Mouse (Mus musculus) cerebellum, postnatal 4 days (tissue): ENCODE results near the gene Ctnna3.
A peak's percentile ranks its signal among the peaks of the same experiment; 100 is the strongest.

ENCODE experiments used
- DNase-seq, 2 experiments: peaks; one replicate each; pipeline ENCODE4 v3.0.0; 2022; ENCODE audit warnings: low spot score in 2 of 2, mixed read lengths in 1 of 2

Gene Ctnna3

DNA sequence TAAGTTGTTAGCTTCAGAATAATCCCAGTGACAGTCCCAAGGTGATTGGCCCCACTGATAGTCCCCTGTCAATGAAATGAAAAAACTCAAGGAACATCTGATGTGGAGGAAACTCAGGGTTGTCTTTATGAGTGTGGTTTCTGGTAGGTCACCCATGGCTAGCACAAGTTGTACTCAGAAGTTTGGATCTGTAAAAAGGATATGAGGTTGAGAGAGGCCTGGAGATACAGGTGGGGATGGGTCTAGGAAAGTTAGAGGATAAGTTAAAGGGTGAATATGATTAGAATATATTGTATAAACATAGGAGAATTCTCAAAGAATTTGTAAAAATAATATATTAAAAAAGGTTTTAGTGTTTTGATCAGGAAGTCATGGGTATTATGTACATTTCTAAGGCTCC is 497.4 kb downstream of the Ctnna3 start, which contains the start of gene Gm10118:
Gm10118 (minus strand) TSS at position 101 of the 400 bp plus-strand sequence.
- DNase-seq: no peak

DNA sequence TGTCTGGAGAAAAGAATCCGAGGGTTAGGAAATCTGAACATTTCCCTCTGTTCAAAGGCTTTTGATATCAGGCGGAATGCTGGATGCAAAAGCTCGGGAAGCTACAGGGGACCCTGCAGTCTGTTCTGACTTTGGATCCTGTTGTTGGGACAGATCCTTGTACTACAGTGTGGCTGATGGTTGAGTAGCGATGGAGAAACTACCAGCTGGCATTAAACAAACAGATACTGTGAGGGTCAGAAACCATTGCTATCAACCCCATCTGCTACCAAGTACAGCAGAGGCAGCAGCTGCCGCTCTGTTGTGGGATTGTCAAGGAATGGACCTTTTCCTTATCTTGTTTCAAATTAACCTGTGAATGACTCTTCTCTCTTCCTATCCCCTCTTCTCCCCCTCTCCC is 504.0 kb downstream of the Ctnna3 start:
- DNase-seq: peak in 1 of 2 experiments; percentile 3

DNA sequence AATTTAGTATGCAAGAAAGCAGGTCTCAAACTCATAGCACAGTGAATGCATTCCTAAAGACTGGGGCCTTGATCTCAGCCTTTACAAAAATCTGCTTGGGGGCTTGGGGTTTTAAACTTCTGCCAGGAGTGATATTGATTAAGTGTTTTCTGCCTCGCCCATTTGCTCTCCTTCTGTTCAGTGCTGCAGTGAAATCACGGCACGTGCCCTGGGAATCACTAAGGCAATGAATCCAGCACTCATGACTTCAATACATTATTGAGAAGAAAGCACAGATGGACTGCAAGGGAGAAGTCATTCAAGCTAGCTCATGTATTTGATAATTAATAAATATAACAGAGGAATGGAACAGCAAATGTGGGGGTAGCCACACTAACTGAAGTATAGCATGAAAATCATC is 515.6 kb downstream of the Ctnna3 start:
- no peak for DNase-seq

DNA sequence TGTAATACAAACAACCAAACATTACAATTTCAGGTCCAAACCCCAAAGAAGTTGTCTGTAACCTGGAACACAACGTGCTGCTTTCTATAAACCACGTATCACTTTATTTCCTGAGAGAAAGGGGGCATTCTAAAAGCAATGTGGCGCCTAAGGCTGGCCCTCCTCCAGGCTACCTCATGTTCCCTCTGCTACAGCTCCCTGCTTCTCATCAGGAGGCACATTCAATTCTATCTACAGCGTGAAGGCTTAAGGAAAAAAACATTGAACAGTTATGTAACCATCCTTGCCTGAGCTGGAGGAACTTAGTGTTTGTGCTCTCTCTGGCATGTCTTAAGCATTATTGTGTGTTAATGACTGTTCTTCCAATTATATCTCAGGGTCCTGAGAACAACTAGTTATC is 517.4 kb downstream of the Ctnna3 start:
- DNase-seq: no peak

DNA sequence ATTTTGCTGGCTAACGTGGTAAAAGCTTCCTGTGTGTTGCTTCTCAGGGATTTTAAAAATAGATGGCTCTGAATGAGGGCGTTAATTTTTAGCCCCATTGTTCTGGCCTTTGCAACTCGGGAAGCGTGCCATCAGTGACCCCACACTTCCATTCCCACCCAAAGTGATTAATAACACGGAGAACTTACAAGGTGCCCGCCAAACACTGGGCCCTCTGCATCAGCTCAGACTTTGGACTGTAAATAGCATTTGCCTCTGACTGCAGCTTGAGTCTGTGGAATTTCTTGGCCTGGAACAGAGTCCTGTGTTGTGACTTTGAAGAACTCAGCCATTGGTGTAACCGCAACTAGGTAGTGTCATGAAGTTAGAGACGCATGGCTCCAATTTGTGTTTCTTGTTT is 521.0 kb downstream of the Ctnna3 start:
- no peak for DNase-seq

DNA sequence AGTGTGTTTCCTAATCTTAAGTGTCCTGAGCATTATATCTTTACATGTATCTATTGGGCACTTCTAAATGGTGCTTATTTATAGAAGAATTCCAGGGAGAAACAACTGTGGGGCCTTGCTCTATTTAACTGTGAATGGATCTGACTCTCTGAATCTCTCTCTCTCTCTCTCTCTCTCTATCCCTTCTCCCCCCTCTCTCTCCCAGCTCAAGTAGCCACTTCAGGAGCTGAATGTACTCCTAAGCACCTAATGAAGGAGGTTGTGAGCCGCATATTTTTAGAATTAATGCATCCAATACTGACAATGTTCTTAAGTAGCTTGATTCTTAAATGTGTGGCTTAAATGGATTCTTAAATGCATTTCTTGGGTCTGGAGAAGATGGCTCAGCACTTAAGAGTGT is 521.6 kb downstream of the Ctnna3 start:
- DNase-seq: no peak

DNA sequence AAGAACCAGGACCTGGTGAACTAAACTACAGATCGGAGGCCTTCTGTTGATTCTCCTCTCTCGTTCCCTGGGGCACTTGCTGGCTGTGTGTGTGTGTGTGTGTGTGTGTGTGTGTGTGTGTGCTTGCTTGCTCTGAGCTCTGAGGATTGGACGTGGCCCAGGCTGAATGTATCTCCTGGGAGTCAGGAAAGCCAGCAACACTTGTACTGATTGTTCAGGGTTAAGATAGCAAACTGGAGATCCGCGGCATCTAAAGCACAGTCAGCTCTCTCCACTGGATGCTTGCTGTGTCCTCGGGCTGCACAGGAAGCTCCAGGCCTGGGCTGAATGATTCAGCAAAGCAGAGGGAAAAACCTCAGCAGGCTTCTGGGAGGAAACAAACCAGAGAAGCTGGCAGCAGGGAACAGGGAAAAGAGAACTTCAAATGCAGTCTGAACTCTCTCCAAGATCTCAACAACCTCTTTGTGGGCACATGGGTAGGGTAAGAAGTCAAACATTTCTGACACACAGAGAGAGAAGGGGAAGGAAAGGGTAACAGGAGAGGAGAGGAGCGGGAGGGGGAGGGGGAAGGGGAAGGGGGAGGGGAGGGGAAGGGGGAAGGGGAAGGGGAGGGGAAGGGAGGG is 524.5 kb downstream of the Ctnna3 start:
- peak in 1 of 2 experiments; percentile 34 for DNase-seq

DNA sequence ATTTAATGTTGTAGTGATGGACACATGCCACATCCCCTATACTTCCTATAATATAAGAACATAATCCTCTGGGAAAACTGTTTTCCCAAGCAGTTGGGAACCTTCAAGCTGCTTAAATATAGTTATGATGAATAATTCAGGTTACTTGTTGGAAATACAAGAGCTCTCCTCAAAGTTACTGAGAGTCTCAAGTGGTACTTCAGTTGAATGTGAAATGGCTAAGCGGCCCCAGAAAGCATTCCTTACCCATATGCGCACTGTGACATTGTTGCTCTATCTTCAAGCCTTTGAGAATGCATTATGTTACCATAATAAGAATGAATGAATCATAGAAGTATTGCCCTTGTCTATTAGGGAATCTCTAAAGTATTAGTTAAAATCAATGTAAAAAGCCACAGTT is 542.4 kb downstream of the Ctnna3 start:
- no peak for DNase-seq

DNA sequence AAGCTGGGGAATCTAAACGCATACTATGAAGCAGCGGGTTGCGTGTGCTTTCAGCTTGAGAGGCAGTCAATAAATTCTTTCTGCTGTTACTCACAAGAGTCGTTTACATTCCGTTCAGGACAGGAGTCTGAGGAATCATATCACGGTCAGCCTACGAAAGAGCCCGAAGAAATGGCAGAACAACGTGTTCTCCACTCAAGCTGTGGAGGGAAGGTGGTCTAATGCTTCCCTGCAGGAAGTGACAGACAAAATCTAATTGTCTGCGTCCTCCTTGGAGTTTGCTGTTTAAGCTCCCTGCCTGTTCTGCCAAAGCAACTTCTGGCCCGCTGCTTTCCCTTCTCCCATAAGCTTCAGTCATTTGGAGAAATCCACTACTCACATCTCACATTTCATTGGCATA is 548.2 kb downstream of the Ctnna3 start:
- peak in 1 of 2 experiments; percentile 7 for DNase-seq

DNA sequence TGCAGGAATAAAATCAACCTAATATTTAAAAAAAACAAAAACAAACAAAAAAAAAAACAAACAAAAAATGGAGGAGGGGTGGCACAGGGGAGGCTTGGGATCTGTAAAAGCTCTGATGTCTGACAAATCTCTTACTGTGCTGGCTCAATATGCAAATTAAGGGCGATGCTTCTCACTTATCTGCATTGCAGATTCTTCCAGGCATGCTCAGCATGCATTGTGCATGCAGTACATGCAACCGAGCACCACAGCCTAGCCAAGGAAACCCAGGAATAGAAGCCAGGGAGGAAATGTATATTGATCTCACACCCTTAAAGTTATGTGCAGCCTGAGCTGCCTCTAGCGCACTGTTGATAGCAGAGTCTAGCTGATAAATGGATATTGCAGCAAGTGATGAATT is 548.6 kb downstream of the Ctnna3 start:
- no peak for DNase-seq

DNA sequence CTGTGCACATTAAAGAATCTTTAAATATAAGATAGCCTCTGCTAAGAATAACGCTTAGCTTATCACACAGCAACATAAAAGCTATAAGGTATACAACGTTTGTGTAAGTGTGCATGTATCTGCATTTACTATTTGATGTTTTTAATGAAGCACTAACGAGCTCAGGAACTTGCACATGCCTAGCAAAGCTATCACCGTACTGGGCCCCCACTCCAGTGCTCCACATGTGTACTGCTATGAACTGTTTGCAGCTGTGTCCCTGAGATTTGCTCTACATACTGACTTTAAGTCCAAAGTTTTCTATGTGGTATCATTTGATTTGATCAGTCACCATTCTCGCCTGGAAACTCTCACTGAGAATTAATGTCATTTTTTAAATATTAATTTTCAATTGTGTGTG is 549.1 kb downstream of the Ctnna3 start:
- no peak for DNase-seq

DNA sequence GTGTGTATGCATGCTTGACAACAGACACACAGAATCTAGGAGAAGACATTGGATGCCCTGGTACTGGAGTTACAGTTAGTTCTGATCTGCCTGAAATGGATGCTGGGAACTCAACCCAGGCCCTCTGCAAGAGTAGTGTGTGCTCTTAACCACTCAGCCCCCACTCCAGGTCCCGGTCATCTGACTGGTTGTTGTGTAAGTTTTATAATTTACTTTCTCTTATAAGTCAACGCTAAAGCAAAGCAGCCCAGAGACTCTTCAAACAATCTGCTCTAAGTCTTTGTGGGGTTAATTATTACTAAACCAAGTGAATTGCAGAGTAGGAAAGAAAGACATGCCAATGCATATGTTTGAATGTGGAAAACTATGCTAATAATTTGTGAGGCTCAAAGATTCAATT is 549.5 kb downstream of the Ctnna3 start:
- no peak for DNase-seq

DNA sequence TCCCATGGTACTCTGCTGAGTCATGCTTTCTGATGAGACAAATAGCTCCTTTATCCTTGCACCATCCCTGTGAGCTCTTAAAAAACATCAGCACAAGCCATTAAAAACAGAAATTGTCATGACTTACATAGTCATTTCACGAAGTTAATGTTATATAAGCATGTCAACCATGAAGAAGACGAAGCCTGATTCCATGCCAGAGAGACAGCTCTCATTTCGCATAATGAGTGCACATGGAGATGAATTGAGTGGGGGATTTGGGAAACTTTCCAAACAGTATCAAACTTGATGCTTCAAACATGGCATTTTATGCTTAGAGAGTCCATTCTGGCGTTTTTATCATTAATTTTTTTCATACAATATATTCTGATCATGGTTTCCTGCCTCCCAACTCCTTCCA is 555.7 kb downstream of the Ctnna3 start:
- DNase-seq: no peak

DNA sequence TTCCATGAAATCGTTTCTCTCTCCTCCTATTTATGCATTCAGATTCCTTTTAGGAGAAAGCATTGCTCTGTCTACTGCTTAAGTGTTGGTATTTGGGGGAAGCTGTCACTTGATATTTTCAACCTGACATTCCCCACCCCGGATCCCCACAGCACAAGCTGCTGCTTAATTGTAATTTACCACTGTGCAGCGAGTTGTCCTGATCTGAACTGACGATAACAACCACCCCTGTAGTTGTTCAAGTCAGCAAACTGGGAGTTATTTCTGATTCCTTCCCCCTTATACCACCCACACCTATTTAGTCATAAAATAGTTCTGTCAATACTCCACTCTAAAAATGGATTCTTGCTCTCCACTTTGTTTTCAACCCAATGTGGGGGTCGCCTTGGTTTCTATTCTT is 564.4 kb downstream of the Ctnna3 start:
- no peak for DNase-seq

DNA sequence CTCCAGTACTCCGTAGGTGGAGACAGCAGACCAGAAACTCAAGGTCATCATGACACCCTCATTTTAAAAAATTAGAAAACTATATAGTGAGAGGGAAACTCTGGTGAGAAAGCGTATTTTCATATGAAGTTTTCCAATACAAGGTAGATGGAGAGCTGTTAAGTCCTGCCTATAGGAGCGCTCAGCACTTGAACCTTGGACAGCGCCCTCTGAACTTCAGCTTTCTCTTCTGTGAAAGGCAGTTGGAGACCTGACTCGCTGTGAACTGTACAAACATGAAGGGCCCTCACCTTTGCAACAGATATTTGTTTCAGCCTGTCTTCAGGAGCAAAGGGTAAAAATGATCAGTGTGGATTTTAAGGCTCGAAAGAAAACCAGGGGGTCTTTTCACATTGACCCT is 571.6 kb downstream of the Ctnna3 start:
- no peak for DNase-seq

DNA sequence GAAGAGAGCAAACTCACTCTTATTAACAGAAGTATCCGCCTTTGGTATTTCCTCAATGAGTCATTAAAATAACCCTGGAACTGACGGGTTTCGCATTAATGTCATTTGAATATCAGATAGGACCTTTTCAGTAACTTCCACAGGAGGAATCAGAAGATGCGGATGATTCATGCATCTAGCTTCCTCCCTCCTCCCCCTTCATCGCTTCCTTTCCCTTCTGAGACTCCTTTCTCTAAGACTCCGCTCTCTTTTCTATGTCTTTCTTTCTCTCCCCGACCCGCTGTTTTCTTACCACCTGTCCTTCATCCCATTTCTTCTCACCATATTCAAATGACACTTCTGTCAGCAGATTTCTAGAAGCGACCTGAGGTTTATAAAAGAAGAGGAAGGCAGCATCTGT is 572.1 kb downstream of the Ctnna3 start:
- DNase-seq: no peak

DNA sequence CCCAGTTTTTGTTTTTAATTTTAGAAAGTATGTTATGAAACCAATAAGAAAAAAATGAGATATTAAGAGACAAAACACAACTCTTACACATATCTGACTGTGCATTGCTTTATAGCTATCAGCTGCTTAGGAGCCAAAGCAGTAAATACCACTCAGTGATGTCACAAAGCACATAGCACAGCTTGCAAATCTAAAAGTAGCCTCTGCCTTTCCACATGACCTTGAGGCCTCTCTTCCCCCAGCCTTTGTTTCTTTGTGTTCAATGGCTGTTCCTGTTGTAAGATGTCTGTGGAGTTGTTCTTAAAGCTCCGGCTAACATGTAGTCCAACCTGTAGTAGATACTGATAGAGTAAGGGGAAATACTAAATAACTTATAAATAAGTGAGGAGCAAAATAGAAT is 590.4 kb downstream of the Ctnna3 start:
- DNase-seq: no peak

DNA sequence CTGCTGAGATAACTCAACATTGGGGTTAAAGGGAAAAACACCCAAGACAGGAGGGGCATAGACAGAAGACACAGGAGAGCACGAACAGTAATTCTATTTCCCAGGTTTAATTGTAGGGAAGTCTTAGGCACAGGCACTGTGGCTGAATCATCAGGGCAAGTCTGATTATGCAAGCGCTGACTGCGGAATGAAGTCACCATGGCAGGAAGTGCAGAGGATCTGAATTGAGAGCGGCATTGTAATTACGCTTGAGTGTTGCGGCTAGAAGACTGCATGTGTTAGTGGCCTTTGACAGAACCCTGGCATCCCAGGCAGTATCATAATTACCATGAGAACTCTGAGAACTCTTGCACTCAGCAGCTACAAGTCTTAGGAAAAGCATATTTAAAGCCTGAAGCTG is 593.4 kb downstream of the Ctnna3 start:
- DNase-seq: no peak

DNA sequence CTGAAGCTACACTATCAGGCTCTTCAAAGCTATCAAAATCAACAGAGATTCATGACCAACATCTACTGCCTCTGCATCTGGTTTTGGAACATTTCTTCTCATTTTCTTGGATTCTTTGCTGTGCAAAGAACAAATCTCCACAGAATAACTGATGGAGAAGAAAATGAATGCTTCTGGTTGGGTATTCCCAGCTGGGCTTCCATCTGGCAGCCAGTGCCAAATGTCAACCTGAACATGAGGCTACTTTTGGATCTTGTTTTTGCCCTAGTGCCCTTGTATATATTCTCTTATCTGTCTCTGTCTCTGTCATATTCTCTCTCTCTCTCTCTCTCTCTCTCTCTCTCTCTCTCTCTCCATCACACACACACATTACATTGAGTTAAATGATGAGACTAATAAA is 601.0 kb downstream of the Ctnna3 start:
- no peak for DNase-seq

DNA sequence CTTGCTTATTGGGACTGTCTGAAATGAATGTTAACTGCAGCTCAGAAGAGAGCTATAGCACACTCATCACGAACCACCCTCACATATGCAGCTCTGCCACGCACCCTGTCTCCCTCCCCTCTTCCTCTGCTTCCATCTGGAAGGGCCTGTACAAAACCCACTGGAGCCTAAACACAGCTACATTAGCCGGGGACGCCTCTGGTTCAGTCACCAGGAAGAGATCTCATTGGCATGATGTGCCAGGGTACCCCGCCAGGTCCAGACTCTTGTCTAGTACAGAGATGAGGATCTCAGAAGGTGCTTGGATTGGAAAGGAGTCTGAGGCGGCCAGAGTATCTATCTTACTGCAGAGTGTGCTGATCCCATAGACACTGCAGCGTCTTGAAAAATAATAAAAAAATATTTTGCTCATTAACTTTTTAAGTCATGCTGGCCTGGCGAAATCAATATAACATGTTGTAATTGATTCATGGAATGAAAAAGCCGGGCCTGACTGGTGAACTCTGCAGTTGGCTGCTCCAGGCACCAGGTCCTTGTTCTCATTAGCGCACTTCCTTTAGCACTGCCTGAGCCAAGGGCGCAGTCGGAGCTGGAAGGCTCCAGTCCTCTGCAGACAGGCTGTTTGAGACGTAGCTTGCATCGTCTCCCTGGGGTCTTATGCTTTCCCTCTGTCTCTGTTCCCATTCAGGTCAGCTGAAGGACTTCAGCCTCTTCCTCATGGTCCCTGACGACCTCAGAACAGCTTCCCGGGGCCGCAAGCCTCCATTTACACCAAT is 610.0 kb downstream of the Ctnna3 start:
- DNase-seq: peak in 1 of 2 experiments; percentile 47

DNA sequence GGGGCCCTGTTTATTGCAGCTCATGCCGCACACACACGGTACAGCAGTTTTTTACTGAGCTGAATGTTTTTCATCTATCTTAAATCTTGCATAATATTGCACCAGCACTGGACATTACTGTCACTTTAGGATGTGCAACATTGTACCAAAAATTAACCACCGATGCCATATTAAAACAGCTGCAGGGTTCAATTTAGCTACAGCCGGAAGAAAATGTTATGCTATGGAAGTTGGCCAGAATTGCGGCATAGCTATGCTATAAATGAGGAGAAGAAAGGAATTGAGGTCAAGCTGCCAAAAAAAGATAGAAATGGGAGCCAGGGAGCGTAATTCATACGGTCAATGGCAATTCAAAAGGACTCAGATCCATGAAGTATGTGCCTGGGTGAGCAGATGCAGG is 611.3 kb downstream of the Ctnna3 start:
- DNase-seq: no peak

DNA sequence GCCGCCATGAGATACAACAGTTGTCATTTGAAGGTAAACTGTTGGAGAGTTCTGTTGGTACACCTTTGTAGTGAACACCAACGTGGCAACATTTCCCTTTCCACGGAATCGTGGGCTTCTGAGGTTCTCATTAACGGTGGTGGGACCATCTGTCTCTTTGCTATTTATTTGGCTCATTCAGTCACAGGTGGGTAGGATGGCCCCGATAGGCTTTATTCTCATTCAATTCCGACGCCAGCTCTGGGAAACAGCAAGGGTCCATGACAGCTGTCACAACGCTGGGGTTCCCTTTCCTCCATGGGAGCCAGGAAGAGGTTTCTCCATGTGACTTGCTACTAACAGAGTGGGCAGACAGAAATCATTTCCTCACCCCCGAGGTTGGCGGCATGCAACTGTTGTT is 612.0 kb downstream of the Ctnna3 start:
- peak in 1 of 2 experiments; percentile 10 for DNase-seq

DNA sequence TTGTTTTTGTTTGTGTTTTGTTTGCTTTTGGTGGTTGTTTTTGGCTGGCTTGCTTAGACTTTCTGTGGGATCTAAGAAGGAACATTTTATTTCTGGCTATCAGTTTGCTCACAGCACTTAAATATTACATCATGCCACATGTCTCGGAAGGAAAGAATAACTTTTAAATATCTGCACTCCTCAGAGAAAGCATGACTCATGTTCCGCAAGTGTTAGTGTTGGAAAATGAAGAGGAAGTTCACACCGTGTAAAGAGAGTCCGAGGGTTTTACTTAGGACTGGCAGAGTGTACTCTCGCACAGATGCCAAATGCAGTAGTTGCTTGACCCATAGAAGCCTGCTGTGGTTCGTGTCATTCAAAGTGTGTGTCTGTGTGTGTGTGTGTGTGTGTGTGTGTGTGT is 619.3 kb downstream of the Ctnna3 start:
- no peak for DNase-seq

DNA sequence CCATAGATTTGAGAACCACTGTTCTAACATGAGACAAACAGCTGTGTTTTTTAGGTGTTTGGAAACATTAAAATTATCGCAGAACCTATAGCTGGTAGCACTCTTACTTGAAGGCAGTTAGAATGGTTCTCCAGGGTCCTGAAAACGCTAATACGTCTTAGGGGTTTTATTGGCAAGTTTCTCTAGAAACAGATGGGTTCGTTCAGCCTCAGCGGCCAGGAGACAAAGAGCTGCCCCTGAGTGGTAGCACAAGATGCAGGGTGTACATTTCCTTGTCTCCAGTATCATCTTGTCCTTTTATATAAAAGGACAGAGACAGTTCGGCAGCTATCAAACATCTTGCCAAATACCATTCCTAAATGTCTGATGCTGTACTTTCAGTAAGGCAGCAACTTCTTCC is 620.0 kb downstream of the Ctnna3 start:
- peak in 1 of 2 experiments; percentile 8 for DNase-seq
